Mouse (Mus musculus): ENCODE data around the gene Psmb11.

Gene Psmb11

DNA sequence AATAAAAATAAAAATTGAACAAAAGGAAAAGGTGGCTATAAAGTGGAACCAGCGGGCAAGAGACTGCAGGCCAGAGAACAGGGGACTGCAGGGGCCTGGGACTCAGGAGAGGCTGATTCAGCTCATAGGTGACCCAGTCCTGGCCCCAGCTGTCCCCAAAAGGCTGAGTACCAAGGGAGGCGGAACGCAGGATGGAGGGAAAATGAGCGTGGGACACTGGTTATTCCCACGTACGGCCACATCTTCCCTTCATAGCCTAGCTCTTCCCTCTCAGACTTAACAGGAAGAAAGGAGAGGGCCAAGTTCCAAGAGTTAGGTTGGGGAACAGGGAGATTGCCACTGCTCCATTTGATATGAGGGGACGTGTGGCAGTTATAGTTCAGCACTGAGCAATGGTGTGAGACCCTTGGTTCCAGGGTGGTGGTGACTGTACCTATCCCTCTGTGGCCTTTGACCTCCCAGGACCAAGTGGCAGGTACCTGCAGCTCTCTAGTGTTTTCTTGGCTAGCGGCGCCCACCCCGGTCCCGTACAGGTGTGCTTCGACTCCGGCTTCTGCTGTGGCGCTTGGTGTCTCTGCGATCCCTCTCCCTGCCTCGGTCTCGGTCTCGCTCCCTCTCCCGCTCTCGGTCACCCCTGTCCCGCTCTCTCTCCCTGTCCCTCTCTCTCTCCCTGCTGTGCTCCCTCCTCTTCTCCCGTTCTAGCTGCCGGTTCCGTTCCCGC lies 21.2 kb downstream of the Psmb11 start:
- DNase-seq, result no peak

DNA sequence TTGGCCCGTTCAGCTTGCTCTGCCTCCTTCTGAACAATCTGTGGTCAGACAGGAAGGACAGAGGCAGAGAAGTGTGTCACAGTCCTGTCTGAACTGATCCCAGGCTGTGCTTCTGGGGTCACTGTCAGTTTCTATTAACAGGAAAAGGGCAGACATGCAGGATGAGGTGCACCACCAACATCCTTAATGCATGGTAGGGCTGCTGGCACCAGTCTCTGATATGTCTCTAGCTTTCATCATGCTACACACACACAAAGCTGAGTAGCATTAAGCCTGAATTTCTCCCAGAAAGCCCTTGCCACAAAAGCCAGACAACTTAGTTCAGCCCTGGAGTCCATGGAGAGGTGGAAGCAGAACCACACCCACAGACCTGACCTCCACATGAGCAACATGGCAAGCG lies 21.8 kb downstream of the Psmb11 start:
- no peak for DNase-seq

GRCm38 (mm10) chr14:54644294-54644693 lies 23.1 kb downstream of the Psmb11 start:
- DNase-seq, result no peak

DNA sequence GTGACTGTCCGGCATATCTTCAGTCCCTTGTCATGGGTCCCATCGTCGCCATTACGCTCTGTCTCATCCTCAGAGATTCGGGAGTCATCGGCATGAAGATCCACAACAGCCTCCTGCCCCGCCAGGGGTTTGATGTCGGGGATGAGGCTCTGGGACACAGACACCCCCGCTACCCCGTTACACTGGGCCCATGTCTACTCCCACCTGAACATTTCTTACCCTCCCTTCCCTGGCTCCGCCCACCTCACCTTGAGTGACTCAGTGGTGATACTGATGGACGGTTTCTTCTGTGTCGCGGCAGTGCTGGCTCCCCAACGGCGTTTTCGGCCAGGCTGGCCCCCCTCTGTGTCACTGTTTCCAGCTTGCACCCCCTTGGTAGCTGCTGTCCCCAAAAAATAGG lies 25.2 kb downstream of the Psmb11 start:
- no peak for DNase-seq

- no peak for DNase-seq
These were observed 25.8 kb downstream of the Psmb11 start for GRCm38 (mm10) chr14:54646898-54647636.

GRCm38 (mm10) chr14:54647900-54648299 lies 26.7 kb downstream of the Psmb11 start:
- no peak for DNase-seq

DNA sequence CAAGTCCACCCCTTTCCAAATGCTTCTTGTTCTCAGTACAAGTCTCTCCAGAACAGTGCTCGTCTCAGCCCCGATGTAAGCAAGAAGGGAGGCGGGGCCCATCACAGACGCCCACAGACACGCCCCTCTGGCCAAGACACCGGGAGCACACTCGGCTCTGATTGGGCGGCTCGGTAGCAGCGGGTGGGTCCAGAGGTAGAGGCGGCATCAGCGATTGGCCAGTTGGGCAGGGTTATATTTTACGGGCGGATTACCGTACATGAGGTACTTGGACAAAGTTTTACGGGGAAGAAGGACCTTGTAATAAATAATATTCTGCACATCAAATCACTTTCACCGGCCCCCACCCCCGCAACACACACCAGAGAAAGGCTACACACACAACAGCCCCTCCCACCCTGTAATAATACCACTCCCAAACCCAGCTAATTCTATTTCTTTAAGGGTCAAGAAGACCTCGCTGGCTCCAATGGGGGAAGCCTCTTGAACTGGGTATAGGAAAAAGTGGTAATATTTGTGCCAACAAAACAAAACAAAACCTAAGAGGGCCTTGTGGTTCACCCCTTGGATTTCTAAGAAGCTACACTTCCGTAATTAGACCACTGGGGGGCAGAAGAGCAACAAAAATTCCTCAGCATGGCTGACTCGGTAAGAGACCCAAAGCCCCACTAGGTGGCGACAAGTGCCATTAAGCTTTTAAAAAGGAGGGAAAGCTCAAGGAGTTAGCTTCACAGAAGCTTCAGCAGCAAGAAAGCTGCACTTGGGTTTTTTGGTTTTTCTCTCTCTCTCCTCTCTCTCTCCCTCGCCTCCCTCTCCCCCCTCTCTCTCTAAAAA lies 29.6 kb downstream of the Psmb11 start:
- DNase-seq, result peak; percentile 85

DNA sequence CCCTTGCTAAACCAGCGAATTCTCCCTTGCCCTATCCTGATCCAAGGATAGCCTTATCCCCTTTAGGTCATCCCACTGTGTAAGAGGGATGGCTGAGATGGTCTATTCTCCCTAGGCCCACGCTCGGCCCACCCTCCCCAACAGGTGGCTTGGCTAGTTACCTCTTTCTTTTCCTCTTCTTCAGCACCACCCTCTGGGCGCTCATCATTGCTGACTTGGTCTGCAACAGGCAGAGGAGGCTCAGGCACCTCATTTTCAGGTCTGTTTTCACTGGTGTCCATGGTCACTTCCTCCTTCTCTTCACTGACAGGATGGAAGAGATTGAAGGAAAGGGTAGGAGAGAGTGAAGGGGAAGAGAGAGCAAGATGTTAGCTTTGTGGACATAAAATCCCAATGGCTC lies 30.3 kb downstream of the Psmb11 start:
- no peak for DNase-seq

- no peak for DNase-seq
These were observed 31.6 kb downstream of the Psmb11 start for GRCm38 (mm10) chr14:54652787-54653186.

DNA sequence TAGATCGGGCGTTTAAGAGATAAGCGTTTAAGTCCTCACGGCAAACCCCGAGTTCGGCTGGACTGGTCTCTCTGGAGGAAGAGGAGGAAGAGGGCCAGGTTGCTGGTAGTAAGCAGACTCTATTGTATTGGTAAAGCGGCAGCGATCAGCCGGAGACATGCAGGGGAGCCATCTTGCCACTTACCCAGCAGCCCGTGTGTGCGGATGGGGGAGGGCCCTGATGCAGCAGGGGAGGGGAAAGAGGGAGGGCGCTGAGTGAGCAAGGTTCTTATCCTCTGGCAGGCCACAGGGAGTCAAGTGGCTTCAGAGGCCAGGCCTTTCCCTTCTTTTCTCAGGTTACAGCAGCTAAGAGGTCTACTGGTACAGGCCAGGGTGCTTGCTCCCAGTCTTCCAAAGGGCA lies 32.3 kb downstream of the Psmb11 start:
- peak; percentile 79 for DNase-seq

- no peak for DNase-seq
These were observed 38.8 kb downstream of the Psmb11 start for GRCm38 (mm10) chr14:54660009-54660408.

DNA sequence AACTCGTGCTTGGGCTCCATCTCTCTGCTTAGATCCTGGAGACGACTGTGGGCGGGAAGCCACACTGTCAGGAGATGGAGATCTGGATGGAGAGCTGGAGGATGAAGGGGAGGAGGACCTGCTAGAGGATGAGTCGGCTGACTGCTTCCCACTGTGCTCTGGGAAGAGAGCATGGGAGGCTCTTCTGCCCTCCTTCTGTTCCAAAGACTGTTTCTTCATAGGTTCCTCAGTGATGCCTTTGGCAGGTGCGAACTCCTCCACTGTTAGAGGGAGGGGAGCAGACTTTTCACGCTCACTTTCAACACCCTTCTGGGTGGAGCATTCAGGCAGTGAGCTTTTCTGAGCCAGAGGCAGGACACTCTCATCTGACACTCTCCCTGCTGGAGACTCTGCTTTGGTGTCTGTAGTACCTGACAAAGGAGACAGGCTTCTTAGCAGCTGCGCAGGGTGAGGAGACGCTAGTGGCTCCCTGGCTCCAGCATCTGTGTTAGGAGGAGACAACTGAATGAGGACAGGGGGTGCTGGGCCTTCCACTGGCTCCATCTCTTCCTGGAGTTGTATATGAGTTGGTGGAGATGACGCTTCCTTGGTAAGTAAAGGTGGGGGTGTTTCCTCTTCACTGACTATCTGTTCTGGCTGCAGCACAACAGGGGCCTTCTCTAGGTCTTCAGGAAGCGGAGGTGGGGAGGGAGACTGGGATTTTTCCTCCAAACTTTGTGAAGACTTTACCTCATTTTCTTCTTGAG lies 43.4 kb downstream of the Psmb11 start:
- DNase-seq, result no peak

DNA sequence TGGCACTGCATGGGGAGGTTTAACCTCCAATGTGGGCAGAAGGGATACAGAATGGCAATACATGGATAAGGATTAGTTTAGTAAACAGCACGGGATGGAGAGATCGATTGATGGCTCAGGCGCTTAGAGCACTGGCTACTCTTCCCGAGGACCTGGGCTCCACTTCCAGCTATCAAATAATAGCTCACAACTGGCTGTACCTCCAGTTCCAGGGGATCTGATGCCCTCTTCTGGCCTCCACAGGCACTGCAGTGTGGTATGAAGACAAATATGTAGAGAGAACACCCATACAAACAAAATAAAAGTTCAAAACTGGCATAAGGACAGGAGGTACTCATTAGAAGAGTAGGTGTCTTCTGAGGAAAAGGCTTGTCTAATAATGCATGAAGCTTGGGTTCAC lies 48.1 kb downstream of the Psmb11 start:
- DNase-seq, result no peak

- DNase-seq, result no peak
These were observed 53.1 kb downstream of the Psmb11 start for GRCm38 (mm10) chr14:54674317-54674716.

DNA sequence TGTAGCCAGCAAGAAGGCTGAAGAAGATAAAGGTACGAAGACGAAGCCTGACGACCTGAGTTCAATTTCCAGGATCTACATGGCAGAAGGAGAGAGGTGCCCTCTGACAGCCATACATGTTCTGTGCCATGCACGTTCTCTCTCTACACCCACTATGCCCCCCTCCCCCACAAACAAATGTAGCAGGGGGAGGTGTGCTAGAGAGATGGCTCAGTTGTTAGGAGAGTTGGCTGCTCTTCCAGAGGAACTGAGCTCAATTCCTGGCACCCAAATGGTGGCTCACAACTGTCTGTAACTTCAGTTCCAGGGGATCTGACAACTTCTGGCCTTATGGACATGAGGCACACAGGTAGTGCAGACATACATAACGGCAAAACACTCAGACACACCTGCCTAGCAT lies 55.1 kb downstream of the Psmb11 start:
- no peak for DNase-seq

- DNase-seq, result no peak
These were observed 57.5 kb downstream of the Psmb11 start for GRCm38 (mm10) chr14:54678657-54679304.
